Mouse (Mus musculus): ENCODE results near the gene Aida. TPM values are rescaled to one million over a fixed set of nuclear protein-coding genes. Genes with fewer than 3 reads are reported as not detected.
"Not testable (repeated sequence)": the region's sequence is repeated elsewhere in the genome, so short reads cannot be mapped to it uniquely, and the experiment has no call there.

Aida gene
- total RNA-seq, 2 experiments from 2014 or later = 16.6 to 21.9 TPM

DNA sequence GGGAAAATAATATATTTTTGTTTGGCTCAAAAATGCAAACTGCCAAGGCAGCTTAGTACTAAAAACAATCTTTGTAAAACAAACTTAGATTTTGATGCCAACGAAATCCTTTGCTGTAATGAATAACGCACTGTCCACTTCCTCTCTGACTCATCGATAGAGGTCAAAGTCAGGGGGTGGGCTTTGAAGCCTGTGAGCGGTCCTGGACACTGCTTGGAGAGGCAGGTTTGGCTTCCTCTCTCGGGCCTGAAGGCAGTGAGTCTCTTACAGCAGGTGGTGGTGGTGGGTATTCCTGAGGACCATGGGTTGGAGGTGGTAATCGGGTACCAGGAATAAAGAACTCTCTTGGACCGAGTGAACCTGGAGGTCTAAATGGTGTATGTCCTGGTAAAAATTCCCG lies 30.8 kb downstream of the Aida start:
- intact Hi-C loops (cut with DNase I) = no loop called here
- Histone ChIP-seq H3K4me3 (no peak overlapping the region), H3K27ac (no peak overlapping the region)
- TF ChIP-seq CTCF (IDR thresholded peaks at IDR 0.05) = no peak
- DNase-seq = no peak

DNA sequence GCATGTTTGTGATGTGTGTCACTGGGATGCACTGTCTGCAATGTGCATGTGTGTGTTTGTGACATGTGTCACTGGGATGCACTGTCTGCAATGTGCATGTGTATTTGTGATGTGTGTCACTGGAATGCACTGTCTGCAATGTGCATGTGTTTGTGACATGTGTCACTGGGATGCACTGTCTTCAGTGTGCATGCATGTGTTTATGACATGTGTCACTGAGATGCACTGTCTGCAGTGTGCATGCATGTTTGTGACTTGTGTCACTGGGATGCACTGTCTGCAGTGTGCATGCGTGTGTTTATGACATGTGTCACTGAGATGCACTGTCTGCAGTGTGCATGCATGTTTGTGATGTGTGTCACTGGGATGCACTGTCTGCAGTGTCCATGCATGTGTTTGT lies 46.5 kb downstream of the Aida start:
- DNase-seq; intact Hi-C loops (cut with DNase I); H3K27ac ChIP-seq; H3K4me3 ChIP-seq: not testable (repeated sequence)

GRCm38 (mm10) chr1:183344886-183345816 lies 48.8 kb downstream of the Aida start:
- TF ChIP-seq CTCF (IDR thresholded peaks at IDR 0.05) = no peak
- intact Hi-C loops (cut with DNase I) = no loop called here
- peak overlapping the region; percentile 97 for H3K27ac ChIP-seq

GRCm38 (mm10) chr1:183345817-183346195 lies 49.4 kb downstream of the Aida start:
- no peak for TF ChIP-seq CTCF (IDR thresholded peaks at IDR 0.05)
- Histone ChIP-seq H3K27ac (peak overlapping the region; percentile 97), H3K4me3 (peak overlapping the region; percentile 99)
- intact Hi-C loops (cut with DNase I) = no loop called here
- no peak for DNase-seq

More at GRCm38 (mm10) chr1:183344886-183345816, 48.8 kb downstream of the Aida start:
- H3K4me3 ChIP-seq = peak overlapping the region; percentile 99
- peak; percentile 92 for DNase-seq

DNA sequence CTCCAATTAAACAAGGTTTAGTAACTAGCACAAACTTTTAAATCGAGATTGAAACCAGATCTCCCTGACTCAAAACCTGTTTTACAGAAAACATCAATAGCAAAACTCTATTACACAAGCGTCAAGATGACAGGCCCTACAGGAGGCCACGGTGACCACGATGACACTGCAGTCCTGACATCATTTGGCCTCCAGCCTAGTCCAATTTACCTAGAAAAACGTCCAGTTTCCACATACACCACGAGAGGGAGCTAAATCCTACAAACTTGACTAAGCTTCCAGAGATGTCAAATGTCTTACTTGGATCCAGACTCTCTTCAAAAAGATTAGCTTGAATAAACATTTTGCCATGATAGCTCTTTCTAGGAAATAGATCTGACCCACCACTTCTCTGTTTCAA lies 53.5 kb downstream of the Aida start:
- Histone ChIP-seq H3K27ac (0 out of 2 replicates have a peak overlapping the region, but pooled peaks have one; percentile 0), H3K4me3 (no peak overlapping the region)
- intact Hi-C loops (cut with DNase I) = no loop called here
- peak; percentile 71 for TF ChIP-seq CTCF (IDR thresholded peaks at IDR 0.05)
- peak; percentile 40 for DNase-seq

GRCm38 (mm10) chr1:183358901-183359300 lies 62.5 kb downstream of the Aida start:
- Histone ChIP-seq H3K27ac (no peak overlapping the region), H3K4me3 (no peak overlapping the region)
- DNase-seq = no peak
- intact Hi-C loops (cut with DNase I) = no loop called here
- no peak for TF ChIP-seq CTCF (IDR thresholded peaks at IDR 0.05)

DNA sequence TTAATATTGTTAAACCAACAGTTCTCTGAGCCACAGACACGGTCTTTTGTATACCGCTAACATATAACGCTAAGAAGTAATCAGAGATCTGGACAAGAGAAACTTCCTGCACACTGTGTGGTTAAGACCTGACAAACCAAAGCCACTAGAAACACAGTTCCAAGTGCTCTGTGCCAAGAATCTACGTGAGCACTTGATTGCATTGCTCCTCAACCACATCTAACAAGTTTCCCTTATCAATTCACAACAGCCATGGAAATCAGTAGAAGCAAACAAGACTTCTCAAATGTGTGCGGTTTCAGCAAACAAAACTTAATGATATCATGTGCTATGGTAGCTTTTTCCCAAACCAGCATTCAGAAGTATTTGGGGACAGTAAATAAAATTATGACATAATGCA lies 65.9 kb downstream of the Aida start:
- TF ChIP-seq CTCF (IDR thresholded peaks at IDR 0.05) = no peak
- intact Hi-C loops (cut with DNase I) = no loop called here
- H3K27ac ChIP-seq = no peak overlapping the region
- H3K4me3 ChIP-seq = no peak overlapping the region
- no peak for DNase-seq

- Histone ChIP-seq H3K4me3 (no peak overlapping the region), H3K27ac (peak overlapping the region; percentile 51; the same call in 1 of the 2 replicates)
- intact Hi-C loops (cut with DNase I) = no loop called here
- peak; percentile 33 for DNase-seq
- no peak for TF ChIP-seq CTCF (IDR thresholded peaks at IDR 0.05)
These were observed 66.6 kb downstream of the Aida start for GRCm38 (mm10) chr1:183362729-183363576.

- TF ChIP-seq CTCF (IDR thresholded peaks at IDR 0.05) = no peak
- DNase-seq = peak; percentile 53
- intact Hi-C loops (cut with DNase I) = no loop called here
These were observed 67.1 kb downstream of the Aida start for GRCm38 (mm10) chr1:183363577-183363867.

DNA sequence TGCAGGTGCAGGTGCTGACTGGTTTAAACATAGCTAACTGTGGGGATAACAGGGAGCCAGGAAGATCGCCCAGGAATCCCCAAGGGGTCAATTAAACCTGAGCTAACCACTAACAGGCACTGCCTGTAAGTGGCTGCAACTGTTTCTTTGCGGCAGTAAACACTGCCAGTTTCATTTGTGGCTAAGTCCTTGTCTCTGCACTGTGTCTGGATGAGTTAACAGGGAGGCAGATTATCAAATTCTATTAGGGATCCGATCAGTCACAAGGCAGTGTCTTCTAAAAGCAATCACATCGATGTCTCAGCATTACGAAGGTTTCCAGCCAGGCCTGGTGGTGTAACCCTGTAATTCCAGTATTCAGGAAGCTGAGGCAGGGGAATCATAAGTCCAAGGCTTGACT lies 70.0 kb downstream of the Aida start:
- intact Hi-C loops (cut with DNase I) = no loop called here
- Histone ChIP-seq H3K4me3 (no peak overlapping the region), H3K27ac (no peak overlapping the region)
- no peak for DNase-seq
- no peak for TF ChIP-seq CTCF (IDR thresholded peaks at IDR 0.05)

More at GRCm38 (mm10) chr1:183363577-183363867, 67.1 kb downstream of the Aida start:
- peak overlapping the region; percentile 66 for H3K27ac ChIP-seq
- H3K4me3 ChIP-seq = no peak overlapping the region

DNA sequence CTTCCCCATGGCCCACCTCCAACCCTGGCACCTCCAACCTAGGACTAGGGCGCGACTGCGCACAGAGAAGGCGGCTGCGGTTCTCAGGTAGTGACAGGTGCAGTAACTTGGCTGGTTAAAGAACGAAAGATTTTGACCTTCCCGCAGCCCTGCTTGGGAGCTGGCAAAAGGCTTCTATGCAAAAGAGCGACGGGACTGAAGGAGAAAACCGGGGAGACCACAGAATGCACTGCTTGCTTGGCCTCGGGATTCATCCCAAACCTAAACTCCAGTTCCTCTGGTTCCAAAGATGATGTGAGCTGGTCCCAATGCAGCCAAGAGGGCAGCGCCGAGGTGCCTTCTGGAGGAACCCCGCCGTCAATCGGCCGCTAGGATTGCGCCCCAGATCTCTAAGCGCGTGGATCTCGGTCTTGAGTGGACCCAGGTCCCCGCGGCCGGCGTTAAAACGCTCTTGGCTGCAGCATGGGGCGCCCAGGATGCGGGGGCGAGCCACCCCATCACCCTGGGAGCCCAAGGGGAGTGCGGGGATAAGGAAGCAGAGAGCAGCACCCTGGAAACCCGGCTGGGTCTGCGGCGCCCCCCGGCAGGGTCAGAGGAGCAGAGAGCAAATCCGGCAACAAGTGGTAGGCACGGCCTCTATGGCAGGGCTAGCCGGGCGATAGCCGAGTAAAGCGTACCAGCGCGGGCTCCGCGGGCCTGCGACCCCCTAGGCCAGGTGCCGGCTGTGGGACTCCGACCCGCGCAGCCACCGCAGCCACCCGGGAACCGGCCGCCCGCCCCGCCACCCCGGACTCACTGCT lies 72.4 kb downstream of the Aida start:
- DNase-seq = peak; percentile 27
- intact Hi-C loops (cut with DNase I) = loop anchor here (1.0 kb wide), 1 partner anchor 20 kb away; the partner anchor contains the start of gene Taf1a
- peak; percentile 5; the same call in 1 of the 2 replicates for TF ChIP-seq CTCF (IDR thresholded peaks at IDR 0.05)
- H3K4me3 ChIP-seq = peak overlapping the region; percentile 92
- peak overlapping the region; percentile 95 for H3K27ac ChIP-seq

GRCm38 (mm10) chr1:183369427-183370014 lies 73.1 kb downstream of the Aida start, which contains the start of gene Mia3:
Mia3 (minus strand) TSS chr1:183369553.
- intact Hi-C loops (cut with DNase I) = loop anchor here (1.0 kb wide), 1 partner anchor 19 kb away; the partner anchor contains the start of gene Taf1a
- peak within 1 kb of the TSS; percentile 95 for H3K27ac ChIP-seq
- TF ChIP-seq CTCF (IDR thresholded peaks at IDR 0.05) = peak; percentile 20
- peak within 1 kb of the TSS; percentile 92 for H3K4me3 ChIP-seq
- DNase-seq = peak; percentile 98

Measured in gastrocnemius, adult 2 months (tissue).